Mouse (Mus musculus): Measurements from ENCODE around the gene Tmem131l.

GRCm38 (mm10) chr3:83943691-83944090 lies 96.3 kb downstream of the Tmem131l start:
- no peak for TF ChIP-seq CTCF (IDR thresholded peaks at IDR 0.05; ENCODE audit: borderline replicate concordance, insufficient read depth, low read depth, low read length)
- no peak for TF ChIP-seq POLR2A (IDR thresholded peaks at IDR 0.05; ENCODE audit: borderline replicate concordance, insufficient read depth, low read length)

Measured in cerebellum, adult 2 months (tissue).